Mouse (Mus musculus): Measurements from ENCODE around the gene Mpdu1. TPM values are rescaled to one million over a fixed set of nuclear protein-coding genes. Genes with fewer than 3 reads are reported as not detected.

Gene Mpdu1
- polyA plus RNA-seq, 1 experiment from 2014 or later, result 81.4 TPM

MicroRNA genes within 50 kb of the gene (microRNA counts, 519-probe panel; counts per million panel counts)
- microRNA mmu-miR-1934 (342 counts per million, percentile 67 among the panel's probes with 10 or more counts), microRNA mmu-miR-467f (1,344 counts per million, percentile 68 among the panel's probes with 10 or more counts)

Small RNA genes within 50 kb of the gene (microRNA-seq; reads per million reads assigned to microRNA genes)
- gene Mir1934, result 2.2 reads per million, percentile 1 among the genes with 10 or more reads in this experiment
- not detected for gene Mir467f

Other genes starting within 250 kb of the Mpdu1 start
- 48.6 and 52.4 TPM in 2 replicates for gene Kdm6b, start 249.0 kb downstream of the Mpdu1 start, polyA plus RNA-seq (2016; fragmentation: Nextera tagmentation; extraction: Ambion mirVana)
- 1.6 and 1.9 TPM in 2 replicates for gene Dnah2, start 113.5 kb downstream of the Mpdu1 start, polyA plus RNA-seq (2016; fragmentation: Nextera tagmentation; extraction: Ambion mirVana)
- 54.4 and 57.4 TPM in 2 replicates for gene Efnb3, start 102.4 kb downstream of the Mpdu1 start, polyA plus RNA-seq (2016; fragmentation: Nextera tagmentation; extraction: Ambion mirVana)
- gene Wrap53, start 82.4 kb downstream of the Mpdu1 start, polyA plus RNA-seq (2016; fragmentation: Nextera tagmentation; extraction: Ambion mirVana), result 32.2 and 32.4 TPM in 2 replicates
- gene Trp53, start 82.3 kb downstream of the Mpdu1 start, polyA plus RNA-seq (2016; fragmentation: Nextera tagmentation; extraction: Ambion mirVana), result 116 and 120 TPM in 2 replicates
- 8.4 and 10.8 TPM in 2 replicates for gene Atp1b2, start 56.7 kb downstream of the Mpdu1 start, polyA plus RNA-seq (2016; fragmentation: Nextera tagmentation; extraction: Ambion mirVana)
- gene Shbg, start 44.7 kb downstream of the Mpdu1 start, polyA plus RNA-seq (2016; fragmentation: Nextera tagmentation; extraction: Ambion mirVana), result not detected in 2 replicates
- gene Sat2, start 40.6 kb downstream of the Mpdu1 start, polyA plus RNA-seq (2016; fragmentation: Nextera tagmentation; extraction: Ambion mirVana), result 22.0 and 23.3 TPM in 2 replicates
- gene Fxr2, start 29.7 kb downstream of the Mpdu1 start, polyA plus RNA-seq (2016; fragmentation: Nextera tagmentation; extraction: Ambion mirVana), result 55.8 and 71.5 TPM in 2 replicates
- gene Sox15, start 7.3 kb downstream of the Mpdu1 start, polyA plus RNA-seq (2016; fragmentation: Nextera tagmentation; extraction: Ambion mirVana), result 0.30 TPM in 1 of 2 replicates, not detected in the other
- 7.7 and 8.0 TPM in 2 replicates for gene Cd68, start 3.5 kb upstream of the Mpdu1 start, polyA plus RNA-seq (2016; fragmentation: Nextera tagmentation; extraction: Ambion mirVana)
- gene Eif4a1, start 9.8 kb upstream of the Mpdu1 start, polyA plus RNA-seq (2016; fragmentation: Nextera tagmentation; extraction: Ambion mirVana), result 598 and 684 TPM in 2 replicates
- gene Senp3, start 19.4 kb upstream of the Mpdu1 start, polyA plus RNA-seq (2016; fragmentation: Nextera tagmentation; extraction: Ambion mirVana), result 97.8 and 115 TPM in 2 replicates
- 0.20 TPM in 1 of 2 replicates, not detected in the other for gene Tnfsf13, start 23.1 kb upstream of the Mpdu1 start, polyA plus RNA-seq (2016; fragmentation: Nextera tagmentation; extraction: Ambion mirVana)
- 1.9 and 2.7 TPM in 2 replicates for gene Tnfsf12, start 33.2 kb upstream of the Mpdu1 start, polyA plus RNA-seq (2016; fragmentation: Nextera tagmentation; extraction: Ambion mirVana)
- 1.4 TPM in 2 replicates for gene Tnfsfm13, start 33.5 kb upstream of the Mpdu1 start, polyA plus RNA-seq (2016; fragmentation: Nextera tagmentation; extraction: Ambion mirVana)
- 28.5 and 31.2 TPM in 2 replicates for gene Polr2a, start 96.0 kb upstream of the Mpdu1 start, polyA plus RNA-seq (2016; fragmentation: Nextera tagmentation; extraction: Ambion mirVana)
- gene Slc35g3, start 99.3 kb upstream of the Mpdu1 start, polyA plus RNA-seq (2016; fragmentation: Nextera tagmentation; extraction: Ambion mirVana), result not detected in 2 replicates
- 2.3 and 2.4 TPM in 2 replicates for gene Zbtb4, start 103.3 kb upstream of the Mpdu1 start, polyA plus RNA-seq (2016; fragmentation: Nextera tagmentation; extraction: Ambion mirVana)
- 5.3 and 5.8 TPM in 2 replicates for gene Chrnb1, start 133.3 kb upstream of the Mpdu1 start, polyA plus RNA-seq (2016; fragmentation: Nextera tagmentation; extraction: Ambion mirVana)
- 4.1 and 5.6 TPM in 2 replicates for gene Fgf11, start 139.2 kb upstream of the Mpdu1 start, polyA plus RNA-seq (2016; fragmentation: Nextera tagmentation; extraction: Ambion mirVana)
- 1.1 and 1.7 TPM in 2 replicates for gene Tmem102, start 143.0 kb upstream of the Mpdu1 start, polyA plus RNA-seq (2016; fragmentation: Nextera tagmentation; extraction: Ambion mirVana)
- not detected in 2 replicates for gene Gm39566, start 152.7 kb upstream of the Mpdu1 start, polyA plus RNA-seq (2016; fragmentation: Nextera tagmentation; extraction: Ambion mirVana)
- gene Spem2, start 155.8 kb upstream of the Mpdu1 start, polyA plus RNA-seq (2016; fragmentation: Nextera tagmentation; extraction: Ambion mirVana), result not detected in 2 replicates
- 0.52 TPM in 1 of 2 replicates, not detected in the other for gene Spem1, start 159.5 kb upstream of the Mpdu1 start, polyA plus RNA-seq (2016; fragmentation: Nextera tagmentation; extraction: Ambion mirVana)
- gene Nlgn2, start 175.1 kb upstream of the Mpdu1 start, polyA plus RNA-seq (2016; fragmentation: Nextera tagmentation; extraction: Ambion mirVana), result 14.1 and 16.6 TPM in 2 replicates
- gene Tmem256, start 175.9 kb upstream of the Mpdu1 start, polyA plus RNA-seq (2016; fragmentation: Nextera tagmentation; extraction: Ambion mirVana), result 325 and 328 TPM in 2 replicates
- 64.4 and 69.9 TPM in 2 replicates for gene Plscr3, start 183.7 kb upstream of the Mpdu1 start, polyA plus RNA-seq (2016; fragmentation: Nextera tagmentation; extraction: Ambion mirVana)
- gene Tnk1, start 196.1 kb upstream of the Mpdu1 start, polyA plus RNA-seq (2016; fragmentation: Nextera tagmentation; extraction: Ambion mirVana), result 0.22 and 0.30 TPM in 2 replicates
- gene Tmem95, start 215.4 kb upstream of the Mpdu1 start, polyA plus RNA-seq (2016; fragmentation: Nextera tagmentation; extraction: Ambion mirVana), result not detected in 2 replicates
- 3.1 TPM in 2 replicates for gene Kctd11, start 218.8 kb upstream of the Mpdu1 start, polyA plus RNA-seq (2016; fragmentation: Nextera tagmentation; extraction: Ambion mirVana)
- 0.54 and 0.90 TPM in 2 replicates for gene Acap1, start 232.9 kb upstream of the Mpdu1 start, polyA plus RNA-seq (2016; fragmentation: Nextera tagmentation; extraction: Ambion mirVana)
- 17.7 and 18.1 TPM in 2 replicates for gene 2810408A11Rik, start 238.3 kb upstream of the Mpdu1 start, polyA plus RNA-seq (2016; fragmentation: Nextera tagmentation; extraction: Ambion mirVana)
- gene Neurl4, start 238.4 kb upstream of the Mpdu1 start, polyA plus RNA-seq (2016; fragmentation: Nextera tagmentation; extraction: Ambion mirVana), result 19.8 and 20.4 TPM in 2 replicates

All from neural tube, embryonic 12.5 days (tissue).